Mouse (Mus musculus) small intestine, adult 2 months (tissue): ENCODE measurements at regions not wholly inside any gene's neighbourhood (a gene's known extent, or its start where the extent isn't known, plus 50 kb on each side); places are given as distances from the start of the nearest gene placed in this dataset.

ENCODE experiments used
- H3K27ac ChIP-seq: fragments of 200-500 bp; 2 replicates; pipeline ENCODE4 v1.5.1; 2012; ENCODE audit warnings: low read depth, low read length, control low read depth, inconsistent platforms; ENCODE audit not compliant: insufficient read depth
- H3K27me3 ChIP-seq: fragments of 200-500 bp; 2 replicates; pipeline ENCODE4 v1.6.1; 2012; ENCODE audit warnings: mild to moderate bottlenecking, moderate library complexity, low read length, inconsistent platforms; ENCODE audit not compliant: control insufficient read depth, insufficient read depth
- H3K36me3 ChIP-seq: fragments of 200-500 bp; 2 replicates; pipeline ENCODE4 v1.6.1; 2012; ENCODE audit warnings: mild to moderate bottlenecking, low read length, control low read depth, inconsistent platforms; ENCODE audit not compliant: control insufficient read depth, insufficient read depth
- H3K4me1 ChIP-seq: fragments of 200-500 bp; 2 replicates; pipeline ENCODE4 v1.6.1; 2012; ENCODE audit warnings: low read length, inconsistent platforms, mixed read lengths; ENCODE audit not compliant: control insufficient read depth, insufficient read depth, insufficient read length
- H3K4me3 ChIP-seq: fragments of 200-500 bp; 2 replicates; pipeline ENCODE4 v1.5.1; 2012; ENCODE audit warnings: low read depth, mild to moderate bottlenecking, control low read depth, inconsistent platforms, low read length, moderate library complexity
- CTCF ChIP-seq: fragments of 200-500 bp; IDR thresholded peaks from 2 replicates; pipeline ENCODE4 v1.5.1; 2012; ENCODE audit warnings: low read depth, mild to moderate bottlenecking, control low read depth, inconsistent platforms, low read length, moderate library complexity, mixed read lengths; ENCODE audit not compliant: insufficient replicate concordance, insufficient read length; ENCODE audit errors: extremely low read depth
- POLR2A ChIP-seq: fragments of 200-500 bp; IDR thresholded peaks from 2 replicates; pipeline ENCODE4 v1.6.1; 2012; ENCODE audit warnings: low read depth, mild to moderate bottlenecking, control low read depth, inconsistent platforms, low read length, moderate library complexity
- WGBS: fragments of 180-500 bp; shearing (Covaris S2); methylation state at CpG from one replicate; pipeline ENCODE4 v1.1.7; 2018; 5-methylcytosine and 5-hydroxymethylcytosine counted together

DNA sequence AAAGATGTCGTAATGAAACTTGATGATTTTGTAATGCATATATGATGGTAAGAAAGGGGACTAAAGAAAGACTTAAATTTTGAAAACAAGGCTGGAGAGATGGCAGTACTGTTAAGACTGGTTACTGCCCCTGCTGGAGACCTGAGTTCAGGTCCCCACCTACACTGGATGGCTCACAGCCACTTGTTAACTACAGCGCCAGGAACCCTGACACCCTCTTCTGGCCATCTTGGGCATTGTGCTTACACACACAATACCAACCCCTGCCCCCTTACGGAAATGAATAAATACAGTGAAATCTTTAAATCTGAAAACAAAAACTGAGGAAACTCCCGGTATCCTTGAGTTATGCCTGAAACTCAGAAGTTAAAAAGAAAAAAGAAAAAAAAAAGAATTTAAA, 131.7 kb upstream of the Dynlrb2 start:
- no peak overlapping the region for H3K27ac ChIP-seq
- H3K4me3 ChIP-seq: no peak overlapping the region
- WGBS: 75% methylated on average over 4 of the region's 4 CpGs
- H3K27me3 ChIP-seq: no peaks in the 10 kb centered on the region
- no peaks in the 10 kb centered on the region for H3K36me3 ChIP-seq
- TF ChIP-seq POLR2A (no peak), CTCF (peak; percentile 50; the same call in 1 of the 2 replicates)
- H3K4me1 ChIP-seq: no peaks in the 10 kb centered on the region; the same call in 1 of the 2 replicates

DNA sequence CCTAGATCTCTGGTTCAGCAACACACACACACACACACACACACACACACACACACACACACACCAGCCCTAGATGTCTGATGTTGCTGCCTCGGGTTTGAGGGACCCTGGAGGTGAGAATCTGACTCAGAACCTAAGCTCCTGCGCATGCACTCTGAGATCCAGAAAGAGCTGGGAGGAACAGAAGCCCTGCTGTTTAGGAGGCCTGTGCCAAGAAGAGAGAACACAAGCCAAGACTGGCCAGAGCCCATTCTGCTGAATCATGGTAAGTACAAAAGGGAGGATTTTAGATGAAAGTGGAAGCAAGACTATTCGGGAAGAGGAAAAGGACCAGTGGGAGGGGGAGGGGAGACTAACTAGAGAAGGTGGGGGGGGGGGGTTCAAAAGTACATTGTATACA, 132.2 kb upstream of the Dynlrb2 start:
- H3K36me3 ChIP-seq: no peaks in the 10 kb centered on the region
- TF ChIP-seq POLR2A (no peak), CTCF (no peak)
- 0 out of 2 replicates have a peak, but pooled peaks cover under 1% of the 10 kb centered on the region for H3K27me3 ChIP-seq
- no peaks in the 10 kb centered on the region; the same call in 1 of the 2 replicates for H3K4me1 ChIP-seq
- H3K4me3 ChIP-seq: no peak overlapping the region
- 57% methylated on average over 3 of the region's 3 CpGs for WGBS
- H3K27ac ChIP-seq: no peak overlapping the region

DNA sequence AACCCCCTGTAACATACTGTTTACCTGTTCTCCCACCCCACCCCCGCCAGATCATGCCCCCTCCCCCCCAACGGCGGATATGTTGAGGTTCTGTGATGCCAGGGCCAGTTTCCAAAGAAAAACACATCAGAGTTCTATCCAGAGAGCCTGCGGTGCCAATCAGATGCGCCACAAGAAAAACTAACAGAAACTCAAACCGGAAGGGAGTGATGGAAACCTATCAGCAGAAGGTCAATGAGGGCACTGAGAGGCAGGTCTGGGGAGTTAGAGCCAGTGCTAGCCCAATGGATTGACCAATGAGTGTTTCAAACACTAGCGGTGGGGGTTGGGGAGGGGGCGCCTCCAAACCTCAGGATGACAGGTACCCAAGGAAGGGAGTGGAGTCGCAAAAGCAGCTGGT, 132.7 kb upstream of the Dynlrb2 start:
- no peaks in the 10 kb centered on the region; the same call in 1 of the 2 replicates for H3K4me1 ChIP-seq
- 79% methylated on average over 9 of the region's 9 CpGs for WGBS
- no peak for TF ChIP-seq POLR2A
- TF ChIP-seq CTCF: no peak
- 0 out of 2 replicates have a peak, but pooled peaks cover 2% of the 10 kb centered on the region for H3K27me3 ChIP-seq
- no peaks in the 10 kb centered on the region for H3K36me3 ChIP-seq
- no peak overlapping the region for H3K27ac ChIP-seq
- H3K4me3 ChIP-seq: no peak overlapping the region

DNA sequence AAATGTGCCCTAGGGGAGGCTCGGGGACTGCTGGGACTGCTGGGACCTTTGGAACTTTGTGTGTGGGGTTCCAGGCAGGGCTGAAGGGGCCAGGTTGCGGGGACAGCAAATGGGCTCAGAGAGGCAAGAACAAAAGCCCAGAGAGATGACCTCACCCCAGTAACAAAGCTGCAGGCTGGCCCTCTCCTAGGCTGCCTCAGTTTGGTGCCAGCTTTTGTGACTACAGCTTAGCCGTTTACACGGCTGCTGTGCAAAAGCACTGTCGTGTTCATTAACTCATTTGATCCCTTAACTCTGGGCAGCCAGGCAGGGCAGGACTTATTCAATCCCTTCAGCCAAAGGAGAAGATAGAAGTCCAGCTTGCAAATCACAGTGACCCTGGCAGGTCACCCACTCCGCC, 137.3 kb upstream of the Dynlrb2 start:
- 56% methylated on average over 6 of the region's 6 CpGs for WGBS
- H3K4me1 ChIP-seq: peaks cover 3% of the 10 kb centered on the region; the same call in 1 of the 2 replicates
- H3K4me3 ChIP-seq: no peak overlapping the region
- no peaks in the 10 kb centered on the region for H3K36me3 ChIP-seq
- no peak for TF ChIP-seq CTCF
- TF ChIP-seq POLR2A: no peak
- 0 out of 2 replicates have a peak, but pooled peaks cover 2% of the 10 kb centered on the region for H3K27me3 ChIP-seq
- H3K27ac ChIP-seq: no peak overlapping the region

DNA sequence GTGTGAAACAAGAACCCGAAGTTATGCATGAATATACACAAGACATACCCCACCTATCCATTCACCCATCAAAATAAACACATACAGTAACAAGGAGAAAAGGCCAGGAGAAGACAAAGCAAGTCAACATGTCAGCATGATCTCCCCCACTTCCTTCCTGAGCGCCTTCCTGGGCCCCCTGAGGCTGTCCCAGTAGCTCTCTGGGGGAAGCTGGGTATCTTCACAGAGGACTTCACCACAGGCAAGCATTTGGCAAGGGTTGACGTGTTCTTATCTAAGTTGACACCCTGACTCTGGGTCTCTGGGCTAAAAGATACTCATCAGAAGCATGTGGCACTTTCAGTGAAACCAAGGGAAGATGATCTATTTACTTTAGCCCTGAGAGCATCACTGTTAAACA, 138.1 kb upstream of the Dynlrb2 start:
- H3K4me3 ChIP-seq: no peak overlapping the region
- 0 out of 2 replicates have a peak, but pooled peaks cover 2% of the 10 kb centered on the region for H3K27me3 ChIP-seq
- peaks cover 3% of the 10 kb centered on the region; the same call in 1 of the 2 replicates for H3K4me1 ChIP-seq
- 52% methylated on average over 3 of the region's 3 CpGs for WGBS
- TF ChIP-seq POLR2A (no peak), CTCF (no peak)
- H3K27ac ChIP-seq: no peak overlapping the region
- H3K36me3 ChIP-seq: no peaks in the 10 kb centered on the region

DNA sequence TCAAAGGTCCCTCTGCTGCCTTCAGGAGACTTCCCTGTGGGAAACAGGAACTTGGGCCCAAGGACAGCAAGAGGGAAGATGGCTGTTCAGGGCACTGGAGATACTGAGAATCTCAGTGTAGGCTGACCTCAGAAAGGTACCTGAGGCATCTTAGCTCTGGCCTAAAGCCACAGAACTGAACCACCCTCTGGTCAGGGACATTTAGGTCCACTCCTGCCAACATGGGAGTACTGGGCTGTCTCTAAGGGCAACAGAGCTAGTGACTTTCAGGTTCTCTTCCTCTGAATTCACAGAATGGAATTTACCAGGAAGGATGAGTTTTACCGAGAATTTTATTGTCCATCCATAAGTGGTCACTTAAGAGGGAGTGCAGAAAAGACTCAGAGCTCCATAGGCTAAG, 140.0 kb upstream of the Dynlrb2 start:
- Histone ChIP-seq H3K27me3 (0 out of 2 replicates have a peak, but pooled peaks cover 2% of the 10 kb centered on the region), H3K4me1 (peaks cover 3% of the 10 kb centered on the region; the same call in 1 of the 2 replicates), H3K36me3 (no peaks in the 10 kb centered on the region), H3K27ac (no peak overlapping the region), H3K4me3 (no peak overlapping the region)
- 83% methylated on average over 1 of the region's 1 CpGs for WGBS
- TF ChIP-seq POLR2A (no peak), CTCF (no peak)

DNA sequence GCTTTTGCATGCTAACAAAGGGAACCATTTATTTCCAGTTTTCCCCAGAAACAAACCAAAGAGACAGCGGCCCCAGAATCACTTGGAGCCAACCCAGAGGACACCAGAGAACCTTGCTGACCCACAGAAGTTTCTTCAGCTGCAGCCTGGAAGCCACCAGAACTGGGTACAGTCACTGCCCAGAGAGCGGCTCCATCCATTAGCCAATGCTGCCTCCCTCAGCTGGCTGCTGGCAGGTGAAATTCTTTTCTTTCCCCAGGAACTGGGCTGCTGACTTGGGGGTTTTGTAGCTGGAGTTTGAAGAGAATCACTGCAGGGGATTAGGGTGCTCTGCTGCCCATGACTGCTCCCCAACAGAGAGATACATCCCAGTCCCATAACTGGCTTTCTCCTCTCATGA, 140.6 kb upstream of the Dynlrb2 start:
- Histone ChIP-seq H3K27me3 (0 out of 2 replicates have a peak, but pooled peaks cover 2% of the 10 kb centered on the region), H3K4me1 (peaks cover 3% of the 10 kb centered on the region; the same call in 1 of the 2 replicates), H3K36me3 (no peaks in the 10 kb centered on the region), H3K27ac (no peak overlapping the region), H3K4me3 (no peak overlapping the region)
- TF ChIP-seq CTCF (peak; percentile 55; the same call in 1 of the 2 replicates), POLR2A (no peak)
- WGBS: 79% methylated on average over 2 of the region's 2 CpGs
